Mouse (Mus musculus) cerebellum, adult 2 months (tissue): Measurements from ENCODE around the gene Cfap54. TPM values are rescaled to one million over a fixed set of nuclear protein-coding genes. Genes with fewer than 3 reads are reported as not detected.

Experiments
- DNase-seq, 2 experiments: peaks; one replicate each; pipeline ENCODE4 v3.0.0; 2021
- H3K27ac ChIP-seq: fragments of 200-500 bp; 2 replicates; pipeline ENCODE4 v1.5.1; 2012; ENCODE audit warnings: low read length, control low read depth, inconsistent platforms; ENCODE audit not compliant: insufficient read depth
- H3K27me3 ChIP-seq: fragments of 200-500 bp; 2 replicates; pipeline ENCODE4 v1.6.1; 2012; ENCODE audit warnings: inconsistent platforms, mild to moderate bottlenecking, low read length, moderate library complexity; ENCODE audit not compliant: control insufficient read depth, insufficient read depth
- H3K4me1 ChIP-seq: fragments of 200-500 bp; 2 replicates; pipeline ENCODE4 v1.6.1; 2011; ENCODE audit warnings: low read length; ENCODE audit not compliant: control insufficient read depth, insufficient read depth
- H3K4me3 ChIP-seq: fragments of 200-500 bp; replicated peaks from 2 replicates; pipeline ENCODE3; 2011; ENCODE audit warnings: mild to moderate bottlenecking, low read depth, low read length, control low read depth; ENCODE audit not compliant: insufficient read depth
- CTCF ChIP-seq: fragments of 200-500 bp; IDR thresholded peaks from 2 replicates; pipeline ENCODE4 v1.5.1; 2011; ENCODE audit warnings: low read depth, mild to moderate bottlenecking, control low read depth, low read length, moderate library complexity, borderline replicate concordance; ENCODE audit not compliant: insufficient read depth
- POLR2A ChIP-seq: fragments of 200-500 bp; IDR thresholded peaks from 2 replicates; pipeline ENCODE4 v1.6.1; 2011; ENCODE audit warnings: low read length, control low read depth, borderline replicate concordance; ENCODE audit not compliant: insufficient read depth
- WGBS: fragments of 180-500 bp; shearing (Covaris S2); methylation state at CpG from one replicate; pipeline ENCODE4 v1.1.7; 2018; 5-methylcytosine and 5-hydroxymethylcytosine counted together
- polyA plus RNA-seq: library from polyadenylated mRNA; depleted of rRNA; stranded (reverse); fragments of >200 nt; gene quantifications from 2 replicates; pipeline ENCODE4 v1.2.3, GENCODE M21; 2012

The Cfap54 gene
- polyA plus RNA-seq, 1 experiment = 0.95 TPM

DNA sequence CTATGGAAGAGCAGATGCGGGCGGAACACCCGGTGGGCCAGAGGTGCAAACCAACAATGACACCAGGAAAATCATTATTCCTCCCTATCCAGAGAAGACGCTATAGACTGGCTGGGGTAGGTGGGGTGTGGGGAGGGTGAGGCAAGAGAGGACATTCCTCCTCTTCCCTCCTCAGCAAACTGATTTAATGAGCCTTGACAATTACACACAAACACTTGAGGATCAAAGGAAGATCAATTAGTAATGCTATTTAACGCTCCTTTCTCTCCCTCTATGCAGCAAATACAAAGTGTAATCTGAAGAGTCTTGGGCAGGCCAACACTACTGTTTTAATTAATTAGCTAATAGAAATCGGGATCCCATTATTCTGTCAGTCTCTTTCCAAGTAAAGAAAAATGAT is 174.2 kb downstream of the Cfap54 start:
- TF ChIP-seq POLR2A (no peak), CTCF (no peak)
- no peak for DNase-seq
- no peaks in the 10 kb centered on the region for H3K4me1 ChIP-seq
- H3K4me3 ChIP-seq = no peak overlapping the region
- no peaks in the 10 kb centered on the region for H3K27me3 ChIP-seq
- no peak overlapping the region for H3K27ac ChIP-seq
- WGBS = 41% methylated on average over 6 of the region's 6 CpGs

DNA sequence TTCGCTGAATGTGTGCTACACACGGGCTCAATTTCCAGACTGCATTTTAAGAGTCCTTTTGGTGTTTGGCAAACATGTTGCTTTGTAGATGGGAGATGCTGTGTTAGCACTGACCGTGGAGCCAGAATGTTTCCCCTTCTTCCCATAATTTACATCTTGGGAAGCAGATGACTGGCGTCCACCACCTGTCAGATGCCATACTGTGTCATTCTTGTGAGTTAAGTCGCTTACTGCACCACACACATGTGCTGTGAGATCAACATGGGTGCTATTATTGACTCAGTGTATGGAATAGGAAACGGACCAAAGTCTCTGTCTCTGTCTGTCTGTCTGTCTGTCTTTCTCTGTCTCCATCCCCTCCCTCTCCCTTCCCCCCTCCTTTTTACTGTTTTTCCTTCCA is 193.0 kb downstream of the Cfap54 start:
- TF ChIP-seq POLR2A = no peak
- TF ChIP-seq CTCF = no peak
- 52% methylated on average over 6 of the region's 6 CpGs for whole genome bisulfite sequencing
- Histone ChIP-seq H3K27me3 (no peaks in the 10 kb centered on the region), H3K4me3 (no peak overlapping the region), H3K27ac (no peak overlapping the region), H3K4me1 (no peaks in the 10 kb centered on the region)
- DNase-seq = no peak

DNA sequence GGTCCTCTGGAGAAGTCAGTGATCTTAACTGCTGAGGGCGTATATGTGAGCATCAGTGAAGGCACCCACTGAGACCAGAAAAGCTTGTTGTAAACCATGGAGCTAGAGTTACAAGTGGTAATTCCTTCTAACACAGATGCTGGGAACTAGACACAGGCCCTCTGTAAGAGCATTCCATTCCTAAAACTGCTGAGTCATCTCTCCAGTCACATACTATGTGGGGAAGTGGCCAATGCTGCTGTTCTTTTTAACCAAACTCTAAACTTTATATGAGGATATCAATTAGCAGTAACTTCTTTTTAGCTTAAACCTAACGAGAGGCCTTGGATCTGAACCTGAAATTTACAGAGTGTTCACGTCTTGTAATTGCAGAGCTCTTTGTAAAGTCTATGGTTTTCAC is 203.4 kb downstream of the Cfap54 start:
- no peak overlapping the region for H3K27ac ChIP-seq
- 90% methylated on average over 3 of the region's 3 CpGs for WGBS
- H3K27me3 ChIP-seq = no peaks in the 10 kb centered on the region
- no peaks in the 10 kb centered on the region for H3K4me1 ChIP-seq
- no peak for DNase-seq
- no peak overlapping the region for H3K4me3 ChIP-seq
- no peak for TF ChIP-seq CTCF
- TF ChIP-seq POLR2A = no peak

DNA sequence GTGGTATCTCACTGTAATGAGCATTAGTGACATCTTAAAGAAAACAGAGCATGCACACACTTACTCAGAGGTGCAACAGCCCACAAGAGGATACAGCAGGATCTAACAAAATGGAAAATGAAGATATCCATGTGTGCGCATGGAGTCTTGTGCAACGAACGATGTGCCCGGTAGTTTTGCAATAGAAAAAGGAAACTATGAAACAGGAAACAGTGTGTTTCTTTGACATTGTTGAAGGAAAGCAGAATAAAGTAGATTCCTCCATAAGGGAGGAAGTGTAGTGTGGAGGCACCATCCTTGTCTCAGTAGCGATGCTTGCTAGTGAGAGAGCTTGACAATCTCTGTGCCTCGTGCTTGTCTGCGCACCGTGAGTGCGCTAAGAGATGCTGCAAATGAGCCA is 240.4 kb downstream of the Cfap54 start:
- peaks cover 2% of the 10 kb centered on the region; the same call in 1 of the 2 replicates for H3K4me1 ChIP-seq

DNA sequence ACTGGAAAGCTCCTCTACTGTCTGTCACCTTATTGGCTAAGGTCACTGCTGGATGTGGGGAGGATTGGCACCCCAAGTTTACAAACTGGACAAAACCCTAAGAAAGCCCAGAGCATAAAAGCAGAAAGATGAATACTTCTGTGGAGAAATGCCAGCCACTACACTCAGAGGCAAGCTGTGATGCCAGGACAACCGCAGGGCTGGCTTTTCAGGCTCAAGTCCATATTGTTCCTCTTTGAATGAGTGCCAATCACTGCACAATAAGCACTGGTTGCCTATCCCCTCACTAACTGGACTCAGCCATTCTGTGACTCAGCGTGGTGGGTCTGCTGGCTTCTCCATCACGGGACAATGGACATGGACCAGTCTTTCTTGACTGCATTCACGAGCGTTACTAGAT is 243.8 kb downstream of the Cfap54 start:
- WGBS = 8% methylated on average over 5 of the region's 5 CpGs
- DNase-seq = peak; percentile 9 to 55
- Histone ChIP-seq H3K27ac (no peak overlapping the region), H3K4me1 (peaks cover 2% of the 10 kb centered on the region; the same call in 1 of the 2 replicates), H3K27me3 (no peaks in the 10 kb centered on the region; the same call in 1 of the 2 replicates), H3K4me3 (no peak overlapping the region)
- TF ChIP-seq CTCF (no peak), POLR2A (no peak)

More for the DNA sequence above, 240.4 kb downstream of the Cfap54 start:
- TF ChIP-seq POLR2A (no peak), CTCF (no peak)
- no peaks in the 10 kb centered on the region; the same call in 1 of the 2 replicates for H3K27me3 ChIP-seq
- H3K27ac ChIP-seq = no peak overlapping the region
- no peak for DNase-seq
- 94% methylated on average over 9 of the region's 9 CpGs for WGBS
- H3K4me3 ChIP-seq = no peak overlapping the region

DNA sequence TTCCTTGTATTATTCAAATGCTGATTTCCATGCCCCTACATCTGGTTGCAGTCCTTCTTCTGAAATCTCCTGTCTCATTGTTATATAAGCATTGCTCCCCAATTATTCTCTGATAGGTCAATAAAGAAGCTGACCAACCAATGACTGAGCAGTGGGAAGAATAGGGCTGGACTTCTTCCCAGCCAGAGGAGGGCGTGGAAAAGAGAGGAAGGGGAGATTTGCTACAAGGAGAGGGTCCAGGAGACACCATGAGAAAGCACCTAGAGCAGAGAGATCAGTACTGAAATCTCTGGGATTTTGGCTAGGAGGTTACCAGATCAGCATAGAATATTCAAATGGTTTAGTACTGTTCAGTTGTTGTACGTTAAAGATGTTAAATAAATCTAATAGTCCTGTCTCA is 244.4 kb downstream of the Cfap54 start:
- TF ChIP-seq POLR2A (no peak), CTCF (no peak)
- no peaks in the 10 kb centered on the region; the same call in 1 of the 2 replicates for H3K27me3 ChIP-seq
- WGBS = 22% methylated on average over 2 of the region's 2 CpGs

DNA sequence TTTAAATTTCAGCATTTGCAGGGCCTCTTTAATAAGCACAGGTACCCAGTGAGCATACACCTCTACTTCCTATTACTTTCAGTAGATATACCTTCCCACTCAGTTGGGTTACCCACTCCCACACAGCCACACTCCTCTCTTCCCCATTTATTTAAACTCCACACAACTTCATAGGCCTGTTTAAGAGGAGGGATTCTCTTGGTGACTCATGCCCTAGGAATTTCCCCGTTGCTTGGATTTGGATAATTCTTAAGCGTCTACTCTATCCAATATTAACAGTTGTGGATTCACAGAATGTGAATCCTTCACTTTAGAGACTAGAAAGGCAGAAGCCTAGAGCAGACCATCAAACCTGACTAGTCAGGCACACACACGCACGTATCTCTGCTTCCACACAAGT is 259.9 kb downstream of the Cfap54 start:
- no peak overlapping the region for H3K27ac ChIP-seq
- DNase-seq = no peak
- no peaks in the 10 kb centered on the region for H3K4me1 ChIP-seq
- H3K27me3 ChIP-seq = no peaks in the 10 kb centered on the region
- no peak for TF ChIP-seq POLR2A
- TF ChIP-seq CTCF = no peak
- 93% methylated on average over 4 of the region's 4 CpGs for WGBS
- H3K4me3 ChIP-seq = no peak overlapping the region

More for the DNA sequence above, 244.4 kb downstream of the Cfap54 start:
- Histone ChIP-seq H3K27ac (no peak overlapping the region), H3K4me3 (no peak overlapping the region), H3K4me1 (peaks cover 2% of the 10 kb centered on the region; the same call in 1 of the 2 replicates)
- DNase-seq = no peak

DNA sequence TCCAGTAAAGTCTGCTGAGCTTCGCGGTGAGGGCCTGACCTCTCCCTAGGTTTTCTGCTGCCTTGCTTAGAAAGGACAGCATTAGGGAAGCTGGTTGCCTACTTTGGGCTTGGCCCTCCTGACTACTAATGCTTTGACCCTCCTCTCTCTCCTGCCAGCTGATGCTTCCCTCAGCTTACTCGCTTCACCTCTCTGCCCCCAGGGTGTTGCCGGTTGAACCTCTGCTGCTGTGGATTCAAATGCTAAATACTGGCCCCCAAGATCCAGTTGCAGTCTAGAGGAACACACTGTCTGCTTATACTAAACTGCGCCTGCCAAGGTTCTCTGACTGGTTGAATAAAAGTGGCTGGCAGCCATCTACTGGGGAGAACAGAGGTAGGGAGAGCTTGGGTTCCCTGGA is 263.2 kb downstream of the Cfap54 start:
- Histone ChIP-seq H3K27me3 (no peaks in the 10 kb centered on the region), H3K4me3 (no peak overlapping the region)
- WGBS = 49% methylated on average over 5 of the region's 5 CpGs

More for the DNA sequence above, 263.2 kb downstream of the Cfap54 start:
- no peak overlapping the region for H3K27ac ChIP-seq
- DNase-seq = no peak
- no peaks in the 10 kb centered on the region for H3K4me1 ChIP-seq
- TF ChIP-seq POLR2A (no peak), CTCF (no peak)
